Mouse (Mus musculus): Measurements from ENCODE around the gene Lsm14a. TPM values are rescaled to one million over a fixed set of nuclear protein-coding genes. Genes with fewer than 3 reads are reported as not detected.
A peak's percentile ranks its signal among the peaks of the same experiment; 100 is the strongest.

Gene Lsm14a
- polyA plus RNA-seq, 1 experiment from 2014 or later = 59.3 TPM

GRCm38 (mm10) chr7:34323351-34323750 lies 69.8 kb downstream of the Lsm14a start:
- no peaks in the 10 kb centered on the region for H3K36me3 ChIP-seq (replicated peaks)
- H3K9ac ChIP-seq = no peak overlapping the region
- no peak overlapping the region for H3K4me3 ChIP-seq
- no peaks in the 10 kb centered on the region for H3K4me1 ChIP-seq
- H3K27ac ChIP-seq = no peak overlapping the region
- 87% methylated on average over 8 of the region's 8 CpGs for WGBS
- H3K4me2 ChIP-seq = no peak overlapping the region
- no peak for ATAC-seq (replicated peaks)
- no peaks in the 10 kb centered on the region for H3K9me3 ChIP-seq
- H3K27me3 ChIP-seq (replicated peaks) = no peaks in the 10 kb centered on the region

DNA sequence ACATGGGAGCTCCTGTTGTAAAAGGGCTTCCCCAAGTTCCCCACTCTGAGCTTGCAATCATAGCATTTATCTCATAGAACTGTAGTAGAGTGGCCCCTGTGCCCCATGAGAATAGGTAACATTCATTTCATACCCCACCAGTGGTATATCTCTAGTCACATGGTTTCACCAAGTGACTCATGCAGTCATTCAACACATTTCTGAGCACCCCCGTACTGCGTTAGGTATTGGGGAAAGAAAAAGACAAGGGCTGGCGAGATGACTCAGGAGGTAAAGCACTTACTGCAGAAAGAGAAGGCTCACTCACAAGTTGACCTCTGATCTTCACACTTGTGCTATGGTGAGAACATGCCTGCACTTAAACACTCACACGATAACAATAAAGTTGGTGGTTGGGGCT lies 71.2 kb downstream of the Lsm14a start:
- Histone ChIP-seq H3K27ac (no peak overlapping the region), H3K4me3 (no peak overlapping the region), H3K4me1 (no peaks in the 10 kb centered on the region), H3K9ac (no peak overlapping the region), H3K36me3 (replicated peaks) (no peaks in the 10 kb centered on the region), H3K4me2 (no peak overlapping the region), H3K9me3 (no peaks in the 10 kb centered on the region), H3K27me3 (replicated peaks) (no peaks in the 10 kb centered on the region)
- 91% methylated on average over 4 of the region's 4 CpGs for WGBS
- ATAC-seq (replicated peaks) = no peak

GRCm38 (mm10) chr7:34321119-34321518 lies 72.0 kb downstream of the Lsm14a start:
- Histone ChIP-seq H3K9ac (no peak overlapping the region), H3K9me3 (no peaks in the 10 kb centered on the region), H3K36me3 (replicated peaks) (no peaks in the 10 kb centered on the region), H3K27me3 (replicated peaks) (no peaks in the 10 kb centered on the region), H3K4me3 (no peak overlapping the region), H3K4me1 (no peaks in the 10 kb centered on the region), H3K27ac (no peak overlapping the region), H3K4me2 (no peak overlapping the region)
- 81% methylated on average over 5 of the region's 5 CpGs for WGBS
- ATAC-seq (replicated peaks) = no peak

DNA sequence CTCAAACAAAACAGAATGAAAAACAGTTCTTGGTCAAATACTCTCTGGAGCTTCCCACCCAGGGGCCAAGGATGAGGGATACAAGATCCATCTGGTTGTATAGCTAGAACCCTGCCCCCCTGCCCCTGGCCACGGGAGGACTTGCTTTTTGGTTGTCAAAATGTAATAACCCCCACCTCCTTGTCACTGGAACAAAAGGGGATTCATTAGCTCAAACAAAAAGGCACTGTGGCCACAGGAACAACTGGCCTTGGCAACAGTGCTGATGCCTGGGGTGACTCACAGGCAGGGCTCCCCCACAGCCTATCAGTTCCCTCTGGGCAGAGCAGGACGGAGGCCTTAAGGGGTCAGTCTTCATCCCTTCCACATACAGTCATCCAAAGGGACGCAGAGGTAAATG lies 73.2 kb downstream of the Lsm14a start:
- Histone ChIP-seq H3K36me3 (replicated peaks) (no peaks in the 10 kb centered on the region), H3K9me3 (no peaks in the 10 kb centered on the region), H3K9ac (no peak overlapping the region), H3K4me2 (no peak overlapping the region), H3K27me3 (replicated peaks) (no peaks in the 10 kb centered on the region), H3K4me3 (no peak overlapping the region), H3K27ac (no peak overlapping the region), H3K4me1 (no peaks in the 10 kb centered on the region)
- WGBS = 36% methylated on average over 3 of the region's 3 CpGs
- no peak for ATAC-seq (replicated peaks)

DNA sequence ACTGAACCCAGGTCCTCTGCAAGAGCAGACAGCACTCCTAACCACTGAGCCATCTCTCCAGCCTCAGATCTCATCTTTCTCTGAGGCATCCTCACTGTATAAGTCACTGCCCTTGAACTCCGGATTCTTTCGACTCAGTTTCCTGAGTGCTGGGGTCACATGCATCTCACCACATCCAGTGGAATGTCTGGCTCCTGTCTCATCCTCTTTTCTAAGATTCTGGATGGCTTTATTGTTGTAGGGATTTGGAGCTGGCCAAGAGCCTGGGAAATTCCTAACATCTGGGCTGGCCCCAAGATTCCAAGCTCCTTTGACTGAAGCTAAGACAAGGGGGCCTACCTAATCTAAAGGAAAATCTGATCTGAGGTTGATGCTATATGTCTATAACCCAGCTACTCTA lies 74.0 kb downstream of the Lsm14a start:
- 98% methylated on average over 2 of the region's 2 CpGs for WGBS
- Histone ChIP-seq H3K27ac (no peak overlapping the region), H3K9me3 (no peaks in the 10 kb centered on the region), H3K9ac (no peak overlapping the region), H3K36me3 (replicated peaks) (no peaks in the 10 kb centered on the region), H3K4me3 (no peak overlapping the region), H3K27me3 (replicated peaks) (no peaks in the 10 kb centered on the region), H3K4me1 (no peaks in the 10 kb centered on the region), H3K4me2 (no peak overlapping the region)
- no peak for ATAC-seq (replicated peaks)

DNA sequence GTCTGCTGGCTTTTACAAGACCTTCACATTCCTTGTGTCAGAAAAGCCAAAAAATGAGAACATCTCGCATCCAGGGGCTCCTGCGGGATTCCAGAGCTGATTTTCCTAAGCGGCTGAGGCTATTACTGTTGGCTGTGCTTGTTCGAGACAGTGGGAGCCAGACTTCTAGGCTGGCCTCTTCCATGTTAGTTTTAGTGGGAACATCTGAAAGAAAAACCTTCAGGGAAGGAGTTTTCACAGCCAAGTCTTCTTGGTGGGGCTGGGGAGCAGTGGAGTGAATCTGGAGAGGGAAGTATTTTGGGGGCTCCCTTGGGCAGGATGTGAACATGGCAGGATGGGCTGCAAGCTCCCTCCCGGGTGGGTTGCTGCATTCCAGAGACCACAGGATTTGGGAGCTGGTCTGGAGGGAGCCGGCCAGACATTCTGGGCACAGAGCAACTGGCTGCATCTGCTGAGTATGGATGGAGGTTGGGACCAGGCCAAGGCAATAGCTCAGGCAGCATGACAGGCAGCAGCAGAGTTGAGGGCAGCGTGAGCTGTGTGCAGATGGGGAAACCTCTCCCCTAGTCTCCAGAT lies 75.1 kb downstream of the Lsm14a start:
- WGBS = 72% methylated on average over 7 of the region's 7 CpGs
- Histone ChIP-seq H3K4me1 (peaks cover 3% of the 10 kb centered on the region; the same call in 1 of the 2 replicates), H3K27ac (no peak overlapping the region)

GRCm38 (mm10) chr7:34313443-34313875 lies 79.7 kb downstream of the Lsm14a start, which contains the start of gene 4931406P16Rik:
TSS of gene 4931406P16Rik (minus strand) at chr7:34313551.
- no peaks in the 10 kb centered on the region for H3K27me3 ChIP-seq (replicated peaks)
- H3K36me3 ChIP-seq (replicated peaks) = no peaks in the 10 kb centered on the region
- 0% methylated on average over 40 of the region's 41 CpGs for whole genome bisulfite sequencing
- peak within 1 kb of the TSS; percentile 71 for H3K4me2 ChIP-seq
- H3K4me3 ChIP-seq = peak within 1 kb of the TSS; percentile 88
- H3K9ac ChIP-seq = peak within 1 kb of the TSS; percentile 89
- H3K9me3 ChIP-seq = no peaks in the 10 kb centered on the region
- ATAC-seq (replicated peaks) = peak; percentile 94
- peak within 1 kb of the TSS; percentile 91 for H3K27ac ChIP-seq
- H3K4me1 ChIP-seq = peaks cover 13% of the 10 kb centered on the region

More for the DNA sequence above, 75.1 kb downstream of the Lsm14a start:
- H3K4me2 ChIP-seq = no peak overlapping the region
- no peaks in the 10 kb centered on the region for H3K9me3 ChIP-seq
- no peaks in the 10 kb centered on the region for H3K36me3 ChIP-seq (replicated peaks)
- H3K9ac ChIP-seq = no peak overlapping the region
- no peaks in the 10 kb centered on the region for H3K27me3 ChIP-seq (replicated peaks)
- no peak for ATAC-seq (replicated peaks)
- no peak overlapping the region for H3K4me3 ChIP-seq

DNA sequence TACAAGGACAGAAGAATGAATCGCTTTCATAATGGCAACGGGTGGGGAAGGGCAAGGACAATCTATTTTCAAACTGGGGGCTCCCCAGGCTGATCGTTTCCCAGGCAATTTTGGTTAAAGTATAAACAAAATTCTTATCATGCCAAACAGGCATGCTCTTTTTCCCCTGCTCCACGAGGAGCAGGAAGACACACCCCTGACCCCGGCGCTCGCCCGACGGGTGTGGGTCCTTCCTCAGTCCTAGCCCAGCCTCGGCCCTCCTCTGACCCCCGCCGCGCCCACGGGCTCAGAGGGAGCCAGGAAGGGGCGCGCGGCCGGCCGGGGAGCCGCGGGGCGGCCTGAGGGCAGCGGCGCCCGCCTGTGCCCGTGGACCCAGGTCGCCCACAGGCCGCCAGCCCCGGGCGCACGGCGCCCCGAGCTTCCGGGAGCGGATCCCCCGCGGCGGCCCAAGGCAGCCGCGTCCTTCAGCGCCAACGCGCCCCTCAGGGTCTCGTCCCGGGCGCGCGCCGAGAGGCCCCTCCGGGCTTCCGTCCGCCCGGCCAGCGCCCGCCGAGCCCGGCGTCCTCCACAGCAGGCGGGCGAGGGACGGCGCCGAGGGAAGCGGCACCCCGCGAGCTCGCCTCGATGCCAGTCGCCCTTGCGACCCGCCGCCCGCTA lies 80.2 kb downstream of the Lsm14a start:
- under 1% methylated on average over 70 of the region's 73 CpGs for WGBS
- H3K9me3 ChIP-seq = no peaks in the 10 kb centered on the region
- no peaks in the 10 kb centered on the region for H3K27me3 ChIP-seq (replicated peaks)
- H3K27ac ChIP-seq = peak overlapping the region; percentile 91
- H3K36me3 ChIP-seq (replicated peaks) = no peaks in the 10 kb centered on the region
- H3K4me2 ChIP-seq = peak overlapping the region; percentile 71
- peak; percentile 84 for ATAC-seq (replicated peaks)
- peak overlapping the region; percentile 89 for H3K9ac ChIP-seq
- peak overlapping the region; percentile 88 for H3K4me3 ChIP-seq
- peaks cover 13% of the 10 kb centered on the region for H3K4me1 ChIP-seq

DNA sequence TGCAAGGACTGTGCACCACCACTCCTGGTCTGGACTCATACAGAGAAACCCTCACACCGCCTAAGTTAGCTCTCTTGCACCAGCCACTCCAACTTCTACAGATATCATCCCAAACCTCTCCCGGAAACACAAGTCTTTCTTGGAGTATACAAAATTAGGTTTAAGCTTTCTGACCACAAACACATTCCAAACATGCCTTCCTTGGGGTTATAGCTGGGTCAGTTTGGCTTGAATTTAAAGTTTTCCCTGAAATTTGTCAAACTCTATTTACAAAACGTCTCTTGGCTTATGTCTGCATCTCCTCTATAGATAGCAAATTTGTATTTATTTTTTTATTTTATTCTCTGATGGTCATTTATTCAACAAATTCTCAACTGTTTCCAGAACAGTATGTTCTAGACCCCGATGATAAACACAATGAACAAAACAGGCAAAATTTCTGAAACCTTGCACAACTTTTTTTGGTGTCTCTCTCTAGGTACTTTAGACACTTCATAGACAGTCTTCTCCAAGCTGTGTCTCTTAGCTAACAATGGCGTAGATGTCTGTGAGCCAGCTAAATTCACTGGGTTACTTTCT lies 83.8 kb downstream of the Lsm14a start:
- no peak overlapping the region for H3K4me3 ChIP-seq
- no peak overlapping the region for H3K9ac ChIP-seq
- 90% methylated on average over 5 of the region's 5 CpGs for WGBS

DNA sequence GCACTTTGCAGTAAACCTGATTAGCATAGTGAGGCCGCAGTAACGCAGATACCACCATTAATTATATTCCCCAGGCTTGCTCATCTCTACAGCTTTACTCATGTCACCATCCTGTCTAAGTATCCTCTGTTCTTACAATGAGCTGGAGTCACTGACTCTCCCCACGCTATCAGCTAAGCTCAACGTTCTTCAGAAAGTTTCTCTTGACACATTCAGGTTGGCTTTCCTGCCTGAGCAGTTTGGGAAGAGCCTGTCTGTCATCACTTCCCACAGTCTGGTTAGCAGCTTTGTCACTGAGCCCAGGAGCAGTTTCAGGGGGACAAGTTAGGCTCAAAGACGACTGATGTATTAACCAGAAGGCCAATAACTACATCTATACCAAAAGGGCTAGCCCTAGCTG lies 84.5 kb downstream of the Lsm14a start:
- 75% methylated on average over 5 of the region's 5 CpGs for WGBS
- no peak for ATAC-seq (replicated peaks)
- peaks cover 10% of the 10 kb centered on the region for H3K4me1 ChIP-seq
- no peaks in the 10 kb centered on the region for H3K36me3 ChIP-seq (replicated peaks)
- H3K4me2 ChIP-seq = no peak overlapping the region
- no peak overlapping the region for H3K4me3 ChIP-seq
- H3K27me3 ChIP-seq (replicated peaks) = no peaks in the 10 kb centered on the region
- no peak overlapping the region for H3K27ac ChIP-seq
- no peaks in the 10 kb centered on the region for H3K9me3 ChIP-seq
- no peak overlapping the region for H3K9ac ChIP-seq

More for the DNA sequence above, 83.8 kb downstream of the Lsm14a start:
- no peak overlapping the region for H3K27ac ChIP-seq
- H3K4me2 ChIP-seq = no peak overlapping the region
- ATAC-seq (replicated peaks) = no peak
- H3K36me3 ChIP-seq (replicated peaks) = no peaks in the 10 kb centered on the region
- no peaks in the 10 kb centered on the region for H3K27me3 ChIP-seq (replicated peaks)
- peaks cover 13% of the 10 kb centered on the region for H3K4me1 ChIP-seq
- H3K9me3 ChIP-seq = no peaks in the 10 kb centered on the region

- Histone ChIP-seq H3K9me3 (no peaks in the 10 kb centered on the region), H3K4me1 (peaks cover under 1% of the 10 kb centered on the region; the same call in 1 of the 2 replicates), H3K4me2 (no peak overlapping the region), H3K27me3 (replicated peaks) (no peaks in the 10 kb centered on the region), H3K4me3 (no peak overlapping the region), H3K9ac (no peak overlapping the region), H3K27ac (no peak overlapping the region), H3K36me3 (replicated peaks) (no peaks in the 10 kb centered on the region)
- no peak for ATAC-seq (replicated peaks)
- WGBS = 77% methylated on average over 4 of the region's 4 CpGs
Measured at GRCm38 (mm10) chr7:34305454-34305853, 87.7 kb downstream of the Lsm14a start.

DNA sequence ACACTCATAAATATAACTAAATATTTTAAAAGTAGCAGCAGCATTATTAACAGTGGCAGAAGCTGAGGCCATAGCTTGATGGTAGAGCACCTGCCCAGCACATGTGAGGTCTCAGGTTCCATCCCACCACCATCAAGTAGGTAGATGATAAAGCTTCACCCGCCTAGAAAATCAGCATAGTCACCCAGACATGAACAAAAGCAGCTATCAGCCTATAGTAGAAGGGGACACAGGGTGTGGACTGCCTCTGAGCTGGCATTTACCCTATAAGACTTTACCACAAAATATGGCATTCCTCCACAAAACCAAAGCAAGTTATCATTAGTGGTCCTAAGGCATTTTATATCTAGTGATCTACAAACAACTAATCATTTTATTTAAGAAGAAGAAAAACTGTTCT lies 90.5 kb downstream of the Lsm14a start:
- ATAC-seq (replicated peaks) = no peak
- Histone ChIP-seq H3K27me3 (replicated peaks) (no peaks in the 10 kb centered on the region), H3K4me3 (no peak overlapping the region), H3K4me1 (no peaks in the 10 kb centered on the region), H3K36me3 (replicated peaks) (no peaks in the 10 kb centered on the region), H3K9me3 (no peaks in the 10 kb centered on the region), H3K9ac (no peak overlapping the region), H3K4me2 (no peak overlapping the region), H3K27ac (no peak overlapping the region)
- WGBS = 73% methylated on average over 1 of the region's 1 CpGs

DNA sequence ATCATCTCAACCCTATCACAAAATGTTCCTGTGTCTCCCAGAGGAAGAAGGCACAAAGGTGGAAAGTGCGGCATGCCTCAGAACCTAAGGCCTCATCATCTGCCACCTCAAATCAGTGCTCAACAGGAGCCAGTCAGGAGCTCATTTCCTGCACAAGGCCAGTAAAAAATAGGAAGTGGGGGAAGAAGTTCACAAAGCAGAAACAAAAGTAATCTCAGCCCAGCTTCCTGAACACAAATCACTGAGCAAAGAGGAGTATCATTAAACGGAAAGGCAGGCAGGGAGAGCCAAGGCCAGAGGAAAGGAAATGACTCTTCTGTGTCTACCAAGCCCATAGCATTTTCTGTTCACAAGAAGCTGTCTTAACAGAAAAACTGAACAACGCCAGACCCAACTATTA lies 91.2 kb downstream of the Lsm14a start:
- 91% methylated on average over 3 of the region's 3 CpGs for WGBS
- Histone ChIP-seq H3K27me3 (replicated peaks) (no peaks in the 10 kb centered on the region), H3K9me3 (no peaks in the 10 kb centered on the region), H3K4me1 (no peaks in the 10 kb centered on the region), H3K4me3 (no peak overlapping the region), H3K9ac (no peak overlapping the region), H3K27ac (no peak overlapping the region), H3K36me3 (replicated peaks) (no peaks in the 10 kb centered on the region), H3K4me2 (no peak overlapping the region)
- ATAC-seq (replicated peaks) = no peak
